Mouse (Mus musculus): ENCODE measurements around the gene Cnnm1.

DNA sequence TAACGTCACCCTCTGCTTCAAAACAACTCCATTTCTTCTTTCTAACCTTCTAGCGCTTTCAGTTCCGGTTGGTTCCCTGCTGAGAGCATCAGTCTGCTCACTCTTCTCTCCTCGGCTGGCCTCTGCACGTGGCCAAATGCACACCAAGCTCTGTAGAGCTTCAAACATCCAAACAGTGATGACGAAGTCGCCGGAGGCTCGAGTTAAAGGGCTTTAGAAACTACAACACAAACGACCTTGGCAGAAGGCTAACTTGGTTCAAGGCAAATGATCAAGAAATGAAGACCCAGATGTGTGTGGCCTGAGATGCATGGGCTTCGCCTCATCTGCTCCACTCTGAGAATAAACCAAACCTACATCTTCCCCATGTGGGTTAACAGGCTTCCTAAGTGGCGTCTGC, 83.3 kb downstream of the Cnnm1 start:
- TF ChIP-seq EP300 (optimal IDR thresholded peaks at IDR 0.05) (no peak), CTCF (IDR thresholded peaks at IDR 0.05; ENCODE audit: low read depth) (no peak)
